Mouse (Mus musculus) embryonic fibroblast, embryonic 13.5 days (primary cell): ENCODE measurements around the gene Dtl.

Experiments
- CTCF ChIP-seq: IDR thresholded peaks from 2 replicates; pipeline ENCODE4 v1.5.1; 2011; ENCODE audit warnings: mild to moderate bottlenecking, control low read depth, low read length, moderate library complexity, borderline replicate concordance; ENCODE audit not compliant: insufficient read depth
- POLR2A ChIP-seq: IDR thresholded peaks from 2 replicates; pipeline ENCODE4 v1.6.1; 2011; ENCODE audit warnings: low read depth, mild to moderate bottlenecking, control low read depth, low read length, moderate library complexity

- TF ChIP-seq POLR2A (no peak), CTCF (no peak)
These were observed 57.4 kb downstream of the Dtl start for GRCm38 (mm10) chr1:191517969-191518368.
